Comparison of ENCODE assay signal across 10 mouse cellular contexts in the genomic region with DNA sequence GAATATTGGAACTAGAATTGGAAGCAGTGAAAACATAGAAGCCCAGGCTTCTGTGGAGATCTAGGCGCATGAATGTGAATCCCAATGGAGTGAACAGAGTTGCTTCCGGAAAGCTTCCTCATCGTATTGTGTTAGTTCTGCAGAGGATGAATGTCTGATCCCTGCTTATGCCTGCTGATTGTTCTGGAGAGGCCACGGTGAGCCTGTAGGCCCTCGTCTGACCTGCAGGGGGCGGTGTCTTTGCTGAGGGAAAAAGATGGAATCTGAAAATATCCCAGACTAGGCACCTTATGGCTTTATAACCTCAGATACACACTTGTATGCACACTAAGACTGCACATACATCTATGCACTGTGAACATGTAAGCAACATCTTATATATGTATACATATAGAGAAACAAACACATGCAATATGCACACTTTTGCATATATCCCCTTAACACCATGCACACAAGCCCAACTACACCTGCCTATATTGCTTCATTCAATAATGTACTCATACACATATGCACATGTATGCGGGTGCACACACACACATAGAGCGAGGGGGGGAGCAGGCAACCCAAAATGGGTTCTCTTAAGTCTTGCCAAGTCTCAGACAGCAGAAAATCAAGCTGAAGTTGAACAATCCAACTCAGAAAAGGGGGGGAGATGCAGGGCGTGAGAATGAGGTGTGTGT.
A peak's percentile ranks its signal among the peaks of the same experiment; 100 is the strongest.
DNase-seq lines count a peak whose midpoint lies in the region; ATAC-seq and TF ChIP-seq lines count a peak whose summit lies in the region.
"Had no signal": no experiment of that assay in that cellular context is flagged by ENCODE, and none has a peak within 500 bp of the region (broad histone marks: within the 10 kb centered on the region; RNA-seq: fewer than 3 reads in every experiment).

No protein-coding gene starts in this region.

- H3K4me1 ChIP-seq in forebrain, embryonic 11.5 days (replicated peaks; ENCODE audit: control insufficient read depth, insufficient read depth, low read length), result no peaks in the 10 kb centered on the region
- H3K4me1 ChIP-seq in forebrain, embryonic 15.5 days, result peaks cover 5% of the 10 kb centered on the region; the same call in 1 of the 2 replicates
- H3K4me1 ChIP-seq in liver, embryonic 12.5 days, result no peaks in the 10 kb centered on the region; the same call in 1 of the 2 replicates
- no peaks in the 10 kb centered on the region; a peak in 1 of 4 replicates for H3K4me1 ChIP-seq in liver, embryonic 14.5 days (replicated peaks; ENCODE audit: control insufficient read depth in 2 of 2, insufficient read depth in 2 of 2, low read length in 1 of 2)
- H3K4me1 ChIP-seq: liver, embryonic 15.5 days had no signal

- H3K27ac ChIP-seq in forebrain, embryonic 11.5 days (ENCODE audit: low read depth, low read length), result no peak overlapping the region
- H3K27ac ChIP-seq in forebrain, embryonic 15.5 days (replicated peaks), result no peak overlapping the region
- no peak overlapping the region for H3K27ac ChIP-seq in liver, embryonic 12.5 days
- H3K27ac ChIP-seq in liver, embryonic 14.5 days, result no peak overlapping the region
- H3K27ac ChIP-seq: liver, embryonic 15.5 days had no signal

- no peak overlapping the region for H3K4me3 ChIP-seq in forebrain, embryonic 11.5 days (ENCODE audit: low read depth, low read length)
- H3K4me3 ChIP-seq in forebrain, embryonic 15.5 days, result no peak overlapping the region
- H3K4me3 ChIP-seq in liver, embryonic 12.5 days, result no peak overlapping the region
- no peak overlapping the region for H3K4me3 ChIP-seq in liver, embryonic 14.5 days (ENCODE audit: insufficient read depth in 1 of 2, low read depth in 2 of 2, low read length in 2 of 2)
- H3K4me3 ChIP-seq: liver, embryonic 15.5 days had no signal

- H3K9me3 ChIP-seq in forebrain, embryonic 11.5 days (ENCODE audit: control insufficient read depth, low read length), result no peaks in the 10 kb centered on the region
- H3K9me3 ChIP-seq in forebrain, embryonic 15.5 days, result no peaks in the 10 kb centered on the region
- no peaks in the 10 kb centered on the region for H3K9me3 ChIP-seq in liver, embryonic 12.5 days (replicated peaks)
- H3K9me3 ChIP-seq in liver, embryonic 14.5 days (ENCODE audit: control insufficient read depth, low read length), result no peaks in the 10 kb centered on the region
- H3K9me3 ChIP-seq: G1E; liver, embryonic 15.5 days had no signal

- peak; percentile 71 for TF ChIP-seq CTCF in liver, embryonic 14.5 days (IDR thresholded peaks at IDR 0.05; ENCODE audit: low read depth)

- no peaks in the 10 kb centered on the region for H3K36me3 ChIP-seq in forebrain, embryonic 11.5 days (ENCODE audit: control insufficient read depth, insufficient read depth, low read length)
- H3K36me3 ChIP-seq in forebrain, embryonic 15.5 days, result no peaks in the 10 kb centered on the region
- H3K36me3 ChIP-seq in liver, embryonic 12.5 days, result no peaks in the 10 kb centered on the region
- no peaks in the 10 kb centered on the region for H3K36me3 ChIP-seq in liver, embryonic 14.5 days (replicated peaks; ENCODE audit: control insufficient read depth, insufficient read depth, low read depth)
- H3K36me3 ChIP-seq: G1E; liver, embryonic 15.5 days had no signal

- no peak for TF ChIP-seq EP300 in liver, embryonic 14.5 days (IDR thresholded peaks at IDR 0.05; ENCODE audit: low read depth)

- 42% methylated on average over 9 of the region's 9 CpGs for WGBS in forebrain, embryonic 11.5 days
- WGBS in forebrain, embryonic 15.5 days, result 47% methylated on average over 9 of the region's 9 CpGs
- whole genome bisulfite sequencing in liver, embryonic 12.5 days (ENCODE audit: insufficient replicate concordance), result 55% methylated on average over 9 of the region's 9 CpGs
- 39% methylated on average over 9 of the region's 9 CpGs for WGBS in liver, embryonic 14.5 days (ENCODE audit: insufficient replicate concordance)

- H3K27me3 ChIP-seq in forebrain, embryonic 11.5 days (ENCODE audit: control insufficient read depth, insufficient read depth, low read length), result peaks cover 11% of the 10 kb centered on the region
- no peaks in the 10 kb centered on the region for H3K27me3 ChIP-seq in forebrain, embryonic 15.5 days
- H3K27me3 ChIP-seq in liver, embryonic 12.5 days (replicated peaks), result peaks cover 38% of the 10 kb centered on the region
- H3K27me3 ChIP-seq in liver, embryonic 14.5 days (ENCODE audit: control insufficient read depth, insufficient read depth, low read length), result no peaks in the 10 kb centered on the region

- H3K9ac ChIP-seq in forebrain, embryonic 11.5 days (ENCODE audit: low read length), result no peak overlapping the region
- H3K9ac ChIP-seq in forebrain, embryonic 15.5 days (replicated peaks), result no peak overlapping the region
- no peak overlapping the region for H3K9ac ChIP-seq in liver, embryonic 12.5 days
- no peak overlapping the region for H3K9ac ChIP-seq in liver, embryonic 14.5 days (replicated peaks)
- H3K9ac ChIP-seq: liver, embryonic 15.5 days had no signal

- no peak overlapping the region for H3K4me2 ChIP-seq in forebrain, embryonic 11.5 days (ENCODE audit: low read depth, low read length, severe bottlenecking)
- no peak overlapping the region for H3K4me2 ChIP-seq in forebrain, embryonic 15.5 days (replicated peaks)
- H3K4me2 ChIP-seq in liver, embryonic 12.5 days, result no peak overlapping the region
- H3K4me2 ChIP-seq in liver, embryonic 14.5 days (ENCODE audit: low read depth), result no peak overlapping the region
- H3K4me2 ChIP-seq: liver, embryonic 15.5 days had no signal

- no peak for ATAC-seq in forebrain, embryonic 11.5 days (replicated peaks; ENCODE audit: low FRiP score)
- ATAC-seq in forebrain, embryonic 15.5 days (replicated peaks), result no peak
- no peak for ATAC-seq in liver, embryonic 12.5 days
- no peak for ATAC-seq in liver, embryonic 14.5 days (ENCODE audit: insufficient read depth)
- no peak for ATAC-seq in monocyte, adult 5-6 weeks (replicated peaks; ENCODE audit: insufficient number of reproducible peaks, low FRiP score, low TSS enrichment, poor library complexity, severe bottlenecking)

- DNase-seq in forebrain, embryonic 11.5 days (ENCODE audit: low spot score), result peak; percentile 69
- peak; percentile 33 for DNase-seq in liver
- peak; percentile 42 for DNase-seq in cerebellum, adult 9-10 months
- DNase-seq in liver, embryonic 14.5 days (ENCODE audit: low read depth in 3 of 3, low spot score in 3 of 3), result no peak
- peak; percentile 6 to 14 for DNase-seq in thymus, postnatal 36 days

Comparison
In these comparisons a context has a peak if more than half of its experiments do, and no peak if none do; other contexts are left out.
1. DNase-seq: peak in forebrain, embryonic 11.5 days (single experiment), liver (single experiment), cerebellum, adult 9-10 months (single experiment) and thymus, postnatal 36 days (2 of 2); none in liver, embryonic 14.5 days (0 of 3).